Mouse (Mus musculus) heart, adult 8-10 months (tissue): ENCODE measurements around the gene Fam47c. TPM values are rescaled to one million over a fixed set of nuclear protein-coding genes. Genes with fewer than 3 reads are reported as not detected.

Source experiments
- DNase-seq: peaks from one replicate; pipeline ENCODE4 v3.0.0; 2022; ENCODE audit warnings: low spot score
- total RNA-seq, 4 experiments: library from RNA; stranded (reverse); gene quantifications; 2 replicates each; pipeline ENCODE4 v1.2.4; 2022

Gene Fam47c
- not detected for total RNA-seq

DNA sequence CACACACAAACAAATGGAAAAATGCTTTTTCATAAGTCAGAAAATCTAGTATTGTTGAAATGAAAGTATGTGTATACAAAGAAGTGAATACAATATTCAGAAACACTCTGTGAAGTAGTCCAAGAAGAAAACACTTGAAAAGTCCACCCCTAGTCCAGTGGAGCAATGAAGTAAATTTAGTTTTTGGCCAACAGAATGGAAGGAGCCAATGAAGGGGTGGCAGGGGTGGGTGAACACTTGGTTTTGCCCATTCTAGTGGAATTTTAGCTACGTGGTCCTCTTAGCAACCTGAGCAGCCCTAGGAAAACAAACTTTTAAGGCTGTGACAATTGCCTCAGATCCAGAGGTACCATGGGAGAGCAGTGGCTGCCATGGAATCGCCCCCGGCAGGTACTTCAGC, at the start of gene Fam47c:
TSS of gene Fam47c (plus strand) at position 301 of the 400 bp plus-strand sequence.
- no peak for DNase-seq

DNA sequence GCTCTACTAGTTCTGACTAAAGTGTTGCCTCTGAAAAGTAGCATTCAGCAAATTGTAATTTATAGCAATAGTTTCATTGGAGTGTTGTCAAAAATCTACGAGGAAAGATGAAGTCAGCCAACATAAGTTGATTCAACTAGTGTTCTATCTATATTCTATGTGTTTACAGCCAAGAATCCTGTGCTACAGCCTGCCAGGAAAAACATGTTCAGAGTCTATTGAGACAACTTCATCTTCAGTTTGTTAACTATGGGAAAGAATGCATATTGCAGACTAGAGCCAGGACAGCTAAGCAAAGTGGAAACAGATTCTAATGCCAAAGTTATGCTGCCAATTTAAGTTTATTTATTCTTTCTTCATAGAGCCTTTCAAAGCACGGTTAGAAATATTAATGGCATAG, 31.8 kb downstream of the Fam47c start:
- DNase-seq, result no peak

DNA sequence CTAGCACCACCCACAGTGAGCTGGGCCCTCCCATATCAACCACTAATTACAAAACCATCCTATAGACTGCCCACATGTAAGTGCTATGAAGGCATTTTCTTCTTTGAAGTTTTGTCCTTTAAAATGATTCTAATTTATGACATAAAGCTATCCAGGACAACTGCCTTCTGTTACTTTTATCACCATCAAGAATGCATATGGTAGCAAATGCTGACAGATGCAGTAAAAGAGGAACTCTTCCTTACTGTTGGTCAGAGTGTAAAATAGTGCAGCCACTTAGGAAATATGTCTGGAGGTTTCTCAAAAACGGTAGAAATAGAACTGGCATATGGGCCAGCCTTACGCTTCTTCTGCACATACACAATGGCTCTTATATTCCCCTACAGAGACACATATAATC, 39.5 kb downstream of the Fam47c start:
- no peak for DNase-seq

Other genes starting within 250 kb of the Fam47c start
- gene Prrg1, start 153.9 kb upstream of the Fam47c start, total RNA-seq, result 10 to 100 TPM in 1 of 4 experiments, 1 to 10 TPM in 3; 6.8 to 13.3 (median 8.9) TPM